Mouse (Mus musculus) erythroblast, embryonic 14.5 days (primary cell): Measurements from ENCODE around the gene Arpc5.

Source experiments
- GATA1 ChIP-seq: IDR thresholded peaks from 2 replicates; pipeline ENCODE4 v1.6.1; 2012; ENCODE audit warnings: low read length, inconsistent platforms, mixed read lengths
- TAL1 ChIP-seq: IDR thresholded peaks from 3 replicates; pipeline ENCODE4 v1.6.1; 2012; ENCODE audit warnings: low read length, inconsistent platforms, mixed read lengths

DNA sequence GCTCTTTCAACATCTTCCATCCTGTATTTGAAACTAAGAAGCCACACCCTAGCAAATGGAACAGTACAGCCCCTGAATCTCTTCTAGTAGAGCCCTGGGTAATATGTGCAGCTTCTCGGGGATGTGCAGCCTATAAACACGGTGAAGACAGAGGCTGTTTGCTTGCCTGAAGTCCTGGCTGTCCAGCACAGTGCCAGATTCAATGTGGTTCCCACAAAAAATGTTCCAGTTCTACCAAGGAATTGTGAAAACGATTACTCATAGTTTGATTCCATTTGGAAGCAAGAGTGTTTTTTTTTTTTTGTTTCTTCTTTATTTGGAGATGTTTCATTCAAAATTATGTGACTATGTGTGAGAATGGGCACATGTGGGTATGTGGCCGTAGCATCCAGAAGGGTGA, 55.4 kb downstream of the Arpc5 start:
- TF ChIP-seq GATA1 (no peak), TAL1 (no peak)
